Mouse (Mus musculus) limb, embryonic 12.5 days (tissue): ENCODE measurements at regions not wholly inside any gene's neighbourhood (a gene's known extent, or its start where the extent isn't known, plus 50 kb on each side); places are given as distances from the start of the nearest gene placed in this dataset.

ENCODE experiments used
- ATAC-seq: fragments of 200-750 bp; cut with Nextera tagmentation; 2 replicates; pipeline ENCODE4 v1.8.0; 2017; ENCODE audit warnings: low read depth, moderate TSS enrichment; ENCODE audit not compliant: insufficient number of reproducible peaks, insufficient read depth, low FRiP score, low TSS enrichment
- H3K27ac ChIP-seq: fragments of 300-500 bp; sonication (generic); 2 replicates; pipeline ENCODE4 v1.5.1; 2016; ENCODE audit warnings: mild to moderate bottlenecking, moderate library complexity
- H3K27me3 ChIP-seq: fragments of 300-500 bp; sonication (generic); 2 replicates; pipeline ENCODE4 v1.6.1; 2016; ENCODE audit warnings: mild to moderate bottlenecking, moderate library complexity
- H3K36me3 ChIP-seq: fragments of 300-500 bp; sonication (generic); 2 replicates; pipeline ENCODE4 v1.6.1; 2016; ENCODE audit warnings: mild to moderate bottlenecking, moderate library complexity
- H3K4me1 ChIP-seq: fragments of 300-500 bp; sonication (generic); replicated peaks from 2 replicates; pipeline ENCODE4 v1.6.1; 2016
- H3K4me2 ChIP-seq: fragments of 300-500 bp; sonication (generic); 2 replicates; pipeline ENCODE4 v1.6.1; 2016; ENCODE audit warnings: mild to moderate bottlenecking, moderate library complexity
- H3K4me3 ChIP-seq: fragments of 300-500 bp; sonication (generic); replicated peaks from 2 replicates; pipeline ENCODE4 v1.5.1; 2016; ENCODE audit warnings: mild to moderate bottlenecking
- H3K9ac ChIP-seq: fragments of 300-500 bp; sonication (generic); replicated peaks from 2 replicates; pipeline ENCODE4 v1.6.1; 2016; ENCODE audit warnings: mild to moderate bottlenecking, moderate library complexity
- H3K9me3 ChIP-seq: fragments of 300-500 bp; sonication (generic); 2 replicates; pipeline ENCODE4 v1.6.1; 2016; ENCODE audit warnings: mild to moderate bottlenecking, moderate library complexity
- WGBS: fragments of 180-500 bp; shearing (Covaris S2); methylation state at CpG from one replicate; pipeline ENCODE4 v1.1.7; 2016; 5-methylcytosine and 5-hydroxymethylcytosine counted together

GRCm38 (mm10) chr5:85467151-85467550 lies 598.2 kb downstream of the Cenpc1 start:
- Histone ChIP-seq H3K4me3 (no peak overlapping the region), H3K4me1 (no peaks in the 10 kb centered on the region), H3K27me3 (no peaks in the 10 kb centered on the region), H3K4me2 (no peak overlapping the region), H3K36me3 (no peaks in the 10 kb centered on the region), H3K9me3 (no peaks in the 10 kb centered on the region), H3K9ac (no peak overlapping the region), H3K27ac (no peak overlapping the region)
- 88% methylated on average over 3 of the region's 3 CpGs for WGBS
- ATAC-seq: no peak
